Mouse (Mus musculus) limb, embryonic 13.5 days (tissue): ENCODE results near the gene 1110051M20Rik. TPM values are rescaled to one million over a fixed set of nuclear protein-coding genes. Genes with fewer than 3 reads are reported as not detected.

Experiments
- ATAC-seq: fragments of 200-750 bp; cut with Nextera tagmentation; 2 replicates; pipeline ENCODE4 v1.8.0; 2017; ENCODE audit warnings: low read depth, moderate number of reproducible peaks, moderate TSS enrichment; ENCODE audit not compliant: low FRiP score
- H3K27ac ChIP-seq: fragments of 300-500 bp; sonication (generic); 2 replicates; pipeline ENCODE4 v1.5.1; 2015; ENCODE audit warnings: inconsistent platforms, mild to moderate bottlenecking, moderate library complexity
- H3K27me3 ChIP-seq: fragments of 300-500 bp; sonication (generic); 2 replicates; pipeline ENCODE4 v1.6.1; 2015; ENCODE audit warnings: mild to moderate bottlenecking, inconsistent platforms
- H3K36me3 ChIP-seq: fragments of 300-500 bp; sonication (generic); 2 replicates; pipeline ENCODE4 v1.6.1; 2015; ENCODE audit warnings: inconsistent platforms, mild to moderate bottlenecking, moderate library complexity
- H3K4me1 ChIP-seq: fragments of 300-500 bp; sonication (generic); 2 replicates; pipeline ENCODE4 v1.6.1; 2015; ENCODE audit warnings: inconsistent platforms
- H3K4me2 ChIP-seq: fragments of 300-500 bp; sonication (generic); replicated peaks from 2 replicates; pipeline ENCODE4 v1.6.1; 2015; ENCODE audit warnings: inconsistent platforms, mild to moderate bottlenecking, moderate library complexity
- H3K4me3 ChIP-seq: fragments of 300-500 bp; sonication (generic); 2 replicates; pipeline ENCODE4 v1.5.1; 2015; ENCODE audit warnings: moderate library complexity, mild to moderate bottlenecking, inconsistent platforms
- H3K9ac ChIP-seq: fragments of 300-500 bp; sonication (generic); 2 replicates; pipeline ENCODE4 v1.6.1; 2015; ENCODE audit warnings: mild to moderate bottlenecking, inconsistent platforms
- H3K9me3 ChIP-seq: fragments of 300-500 bp; sonication (generic); 2 replicates; pipeline ENCODE4 v1.6.1; 2016; ENCODE audit warnings: inconsistent platforms
- whole genome bisulfite sequencing: fragments of 180-500 bp; shearing (Covaris S2); methylation state at CpG from one replicate; pipeline ENCODE4 v1.1.7; 2015; 5-methylcytosine and 5-hydroxymethylcytosine counted together
- polyA plus RNA-seq: library from polyadenylated mRNA; unstranded; fragments of >200 nt; fragmentation: Nextera tagmentation; extraction: Ambion mirVana; gene quantifications from 2 replicates; pipeline ENCODE4 v1.2.1, GENCODE M21; 2015

1110051M20Rik gene
- polyA plus RNA-seq, 1 experiment from 2014 or later = 79.4 TPM

DNA sequence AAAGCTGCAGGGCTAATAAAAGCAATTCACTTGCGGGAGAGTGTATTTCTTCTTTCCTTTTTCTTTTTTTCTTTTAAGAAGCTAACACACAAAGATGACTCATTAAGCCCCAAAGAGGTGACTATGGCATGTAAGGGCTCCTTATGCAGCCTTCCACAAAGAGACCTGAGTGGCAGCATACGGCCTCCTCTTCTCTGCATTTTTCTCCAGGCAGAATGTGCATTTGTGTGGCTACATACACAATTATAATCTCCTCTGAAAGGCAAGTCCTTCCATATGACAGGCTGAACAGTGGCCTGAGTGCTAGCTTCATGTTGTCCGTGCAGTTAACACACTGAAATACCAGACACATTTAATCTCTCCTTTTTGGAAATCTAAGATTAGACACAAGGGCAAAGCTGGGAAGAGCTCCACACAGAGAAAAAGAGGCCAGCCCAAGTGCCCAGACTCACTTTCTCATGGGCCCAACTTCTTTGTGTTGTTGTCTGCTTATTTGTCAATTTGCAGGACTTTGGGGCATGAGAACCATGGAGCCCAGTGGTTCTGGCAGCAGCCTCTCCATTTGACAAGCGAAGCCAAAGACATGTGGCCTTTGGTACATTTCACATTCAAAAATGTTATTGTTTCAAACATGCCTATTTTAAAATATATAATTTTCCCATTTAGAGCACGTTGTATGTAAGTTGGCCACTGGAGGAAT, 7.2 kb downstream of the 1110051M20Rik start:
- Histone ChIP-seq H3K4me1 (no peaks in the 10 kb centered on the region), H3K9me3 (no peaks in the 10 kb centered on the region), H3K36me3 (no peaks in the 10 kb centered on the region), H3K4me2 (no peak overlapping the region), H3K27ac (no peak overlapping the region), H3K9ac (no peak overlapping the region), H3K27me3 (no peaks in the 10 kb centered on the region), H3K4me3 (no peak overlapping the region)
- no peak for ATAC-seq
- WGBS = 85% methylated on average over 5 of the region's 5 CpGs

- Histone ChIP-seq H3K9ac (no peak overlapping the region), H3K4me3 (no peak overlapping the region)
Measured at GRCm38 (mm10) chr2:91436713-91437112, 7.8 kb downstream of the 1110051M20Rik start.

GRCm38 (mm10) chr2:91430600-91430919, 13.9 kb downstream of the 1110051M20Rik start:
- Histone ChIP-seq H3K4me1 (peaks cover 12% of the 10 kb centered on the region), H3K9me3 (no peaks in the 10 kb centered on the region), H3K36me3 (no peaks in the 10 kb centered on the region), H3K4me3 (no peak overlapping the region), H3K27me3 (no peaks in the 10 kb centered on the region), H3K9ac (no peak overlapping the region), H3K27ac (no peak overlapping the region), H3K4me2 (no peak overlapping the region; the same call in 1 of the 2 replicates)
- ATAC-seq = no peak
- WGBS = 56% methylated on average over 6 of the region's 6 CpGs

More at GRCm38 (mm10) chr2:91436713-91437112, 7.8 kb downstream of the 1110051M20Rik start:
- no peak for ATAC-seq
- 86% methylated on average over 8 of the region's 8 CpGs for WGBS
- no peak overlapping the region for H3K4me2 ChIP-seq
- no peaks in the 10 kb centered on the region for H3K27me3 ChIP-seq
- no peaks in the 10 kb centered on the region for H3K9me3 ChIP-seq
- H3K27ac ChIP-seq = no peak overlapping the region
- no peaks in the 10 kb centered on the region for H3K36me3 ChIP-seq
- H3K4me1 ChIP-seq = no peaks in the 10 kb centered on the region

DNA sequence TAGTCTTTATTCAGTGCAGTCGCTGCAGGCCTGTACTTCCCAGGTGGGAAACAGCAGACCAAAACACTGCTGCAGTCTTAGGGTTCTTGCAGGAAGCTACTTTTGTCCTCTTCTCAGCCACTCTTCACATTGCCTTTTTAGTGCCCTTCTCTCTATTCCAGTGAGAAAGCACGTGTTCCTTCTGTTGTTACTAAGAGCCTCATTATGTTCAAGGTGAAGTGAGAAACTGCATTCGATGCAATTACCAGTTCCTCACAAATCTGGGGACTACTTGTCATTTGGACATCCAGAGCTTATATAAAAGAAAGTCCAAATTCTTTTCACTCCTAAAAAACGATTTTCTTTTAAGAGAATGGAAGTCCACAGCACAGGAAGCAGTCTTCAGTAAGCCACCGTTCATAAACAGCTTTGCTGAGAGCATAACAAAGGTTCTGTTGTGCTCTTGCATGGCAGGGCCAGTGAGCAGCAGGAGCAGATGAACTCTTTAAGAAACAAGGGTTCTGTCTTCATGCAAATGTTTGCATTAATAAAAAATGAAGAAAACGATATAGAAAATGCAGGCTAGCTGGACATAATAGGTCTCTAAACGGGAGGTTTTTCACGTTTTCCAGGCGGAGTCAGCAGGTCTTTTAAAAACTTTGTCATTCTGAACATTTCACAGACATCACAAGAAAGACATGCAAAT, 14.4 kb downstream of the 1110051M20Rik start:
- Histone ChIP-seq H3K4me2 (no peak overlapping the region; the same call in 1 of the 2 replicates), H3K27ac (no peak overlapping the region)
- no peak for ATAC-seq

DNA sequence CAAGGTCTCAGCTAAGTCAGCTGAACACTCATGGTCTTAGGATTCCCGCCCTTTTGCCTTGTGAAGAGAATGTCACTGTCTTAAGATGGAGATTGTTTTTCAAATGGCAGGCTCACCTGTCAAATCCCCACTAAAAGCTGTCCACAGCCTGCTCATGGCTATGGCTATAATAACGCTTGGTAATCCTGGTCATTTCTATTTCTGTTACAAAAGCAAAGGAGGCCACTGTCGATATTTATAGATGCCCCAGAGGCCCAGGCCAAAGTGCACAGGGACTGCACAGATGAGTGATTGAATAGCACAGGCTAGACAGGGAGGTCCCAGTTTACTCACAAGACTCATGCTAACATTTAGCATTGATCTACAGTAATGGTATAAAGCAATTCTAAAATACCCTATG, 15.4 kb downstream of the 1110051M20Rik start:
- WGBS = 89% methylated on average over 3 of the region's 3 CpGs
- ATAC-seq = no peak
- Histone ChIP-seq H3K9ac (no peak overlapping the region), H3K36me3 (0 out of 2 replicates have a peak, but pooled peaks cover 1% of the 10 kb centered on the region), H3K4me3 (no peak overlapping the region), H3K27me3 (no peaks in the 10 kb centered on the region), H3K9me3 (no peaks in the 10 kb centered on the region), H3K4me2 (no peak overlapping the region), H3K4me1 (peaks cover 12% of the 10 kb centered on the region), H3K27ac (no peak overlapping the region)

More for the DNA sequence above, 14.4 kb downstream of the 1110051M20Rik start:
- WGBS = 36% methylated on average over 9 of the region's 9 CpGs
- Histone ChIP-seq H3K4me3 (no peak overlapping the region), H3K9me3 (no peaks in the 10 kb centered on the region), H3K36me3 (no peaks in the 10 kb centered on the region), H3K27me3 (no peaks in the 10 kb centered on the region), H3K4me1 (peaks cover 12% of the 10 kb centered on the region), H3K9ac (no peak overlapping the region)

GRCm38 (mm10) chr2:91426321-91426720, 18.2 kb downstream of the 1110051M20Rik start:
- Histone ChIP-seq H3K36me3 (peaks cover 7% of the 10 kb centered on the region), H3K4me2 (no peak overlapping the region), H3K9me3 (no peaks in the 10 kb centered on the region), H3K4me3 (no peak overlapping the region), H3K4me1 (peaks cover 12% of the 10 kb centered on the region), H3K9ac (no peak overlapping the region), H3K27ac (no peak overlapping the region), H3K27me3 (no peaks in the 10 kb centered on the region)
- 90% methylated on average over 1 of the region's 1 CpGs for WGBS
- ATAC-seq = no peak

GRCm38 (mm10) chr2:91424061-91424720, 20.3 kb downstream of the 1110051M20Rik start:
- no peaks in the 10 kb centered on the region for H3K4me1 ChIP-seq
- H3K9me3 ChIP-seq = no peaks in the 10 kb centered on the region
- no peaks in the 10 kb centered on the region for H3K27me3 ChIP-seq
- no peak overlapping the region for H3K27ac ChIP-seq
- H3K9ac ChIP-seq = no peak overlapping the region
- no peak for ATAC-seq
- H3K36me3 ChIP-seq = peaks cover 26% of the 10 kb centered on the region
- no peak overlapping the region for H3K4me2 ChIP-seq
- WGBS = 76% methylated on average over 7 of the region's 7 CpGs
- no peak overlapping the region for H3K4me3 ChIP-seq

- no peak overlapping the region for H3K9ac ChIP-seq
- no peaks in the 10 kb centered on the region for H3K9me3 ChIP-seq
- H3K4me3 ChIP-seq = no peak overlapping the region
- ATAC-seq = no peak
- H3K4me2 ChIP-seq = no peak overlapping the region
- H3K27me3 ChIP-seq = no peaks in the 10 kb centered on the region
- 81% methylated on average over 5 of the region's 5 CpGs for WGBS
- H3K27ac ChIP-seq = no peak overlapping the region
- no peaks in the 10 kb centered on the region for H3K4me1 ChIP-seq
- H3K36me3 ChIP-seq = peaks cover 26% of the 10 kb centered on the region
Measured at GRCm38 (mm10) chr2:91421641-91422040, 22.9 kb downstream of the 1110051M20Rik start.

DNA sequence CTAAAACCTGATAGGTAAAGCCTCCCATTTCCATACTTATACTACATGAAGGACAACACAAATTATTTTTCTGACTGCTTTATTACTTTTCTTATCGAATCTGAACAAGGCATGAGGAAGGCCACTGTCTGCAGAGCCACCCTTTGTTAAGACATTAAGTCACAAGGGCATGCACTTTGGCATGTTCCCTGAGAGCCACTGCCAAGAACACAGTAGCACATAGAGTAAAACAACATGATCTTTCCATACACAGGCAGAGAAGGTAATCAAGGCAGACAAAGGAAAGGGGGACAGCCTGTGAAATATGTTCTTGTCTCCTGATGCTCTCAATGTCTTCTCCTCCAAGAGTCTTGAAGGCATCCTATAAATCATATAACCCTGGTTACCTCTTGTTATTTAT, 30.7 kb downstream of the 1110051M20Rik start:
- H3K27me3 ChIP-seq = no peaks in the 10 kb centered on the region
- 0 out of 2 replicates have a peak, but pooled peaks cover 8% of the 10 kb centered on the region for H3K4me1 ChIP-seq
- ATAC-seq = no peak
- no peak overlapping the region for H3K4me2 ChIP-seq
- H3K9me3 ChIP-seq = no peaks in the 10 kb centered on the region
- H3K9ac ChIP-seq = no peak overlapping the region
- no peak overlapping the region for H3K27ac ChIP-seq
- H3K4me3 ChIP-seq = no peak overlapping the region
- 88% methylated on average over 1 of the region's 1 CpGs for WGBS
- no peaks in the 10 kb centered on the region for H3K36me3 ChIP-seq

- 65% methylated on average over 5 of the region's 5 CpGs for WGBS
- Histone ChIP-seq H3K4me3 (no peak overlapping the region), H3K27me3 (no peaks in the 10 kb centered on the region), H3K4me1 (0 out of 2 replicates have a peak, but pooled peaks cover 8% of the 10 kb centered on the region), H3K36me3 (no peaks in the 10 kb centered on the region), H3K9ac (no peak overlapping the region), H3K9me3 (no peaks in the 10 kb centered on the region), H3K4me2 (no peak overlapping the region), H3K27ac (no peak overlapping the region)
- no peak for ATAC-seq
Measured at GRCm38 (mm10) chr2:91412361-91412760, 32.1 kb downstream of the 1110051M20Rik start.

GRCm38 (mm10) chr2:91411473-91411872, 33.0 kb downstream of the 1110051M20Rik start:
- H3K9ac ChIP-seq = no peak overlapping the region
- H3K9me3 ChIP-seq = no peaks in the 10 kb centered on the region
- H3K27ac ChIP-seq = peak overlapping the region; percentile 44; the same call in 1 of the 2 replicates
- H3K4me1 ChIP-seq = 0 out of 2 replicates have a peak, but pooled peaks cover 8% of the 10 kb centered on the region
- no peaks in the 10 kb centered on the region for H3K27me3 ChIP-seq
- no peaks in the 10 kb centered on the region for H3K36me3 ChIP-seq
- WGBS = 37% methylated on average over 2 of the region's 2 CpGs
- H3K4me2 ChIP-seq = no peak overlapping the region
- ATAC-seq = peak; percentile 71
- no peak overlapping the region for H3K4me3 ChIP-seq

DNA sequence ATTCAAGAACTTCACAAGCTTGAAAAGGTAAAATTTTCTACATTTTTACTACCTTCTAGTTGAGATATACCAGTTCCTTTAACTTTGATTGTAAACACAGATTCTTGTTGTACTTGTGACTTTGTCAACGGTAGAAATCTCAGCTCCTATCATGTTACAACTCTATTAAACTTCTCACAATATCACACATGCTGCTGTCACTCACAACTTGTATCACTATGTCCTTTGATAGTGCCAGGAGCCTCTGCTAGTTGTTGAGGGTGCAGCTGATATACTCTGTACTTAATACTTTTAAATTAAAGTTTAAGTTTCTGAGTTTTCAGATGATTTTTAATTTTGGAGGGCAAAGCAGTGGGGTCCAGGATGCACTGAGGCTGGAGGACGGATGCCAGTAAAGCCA, 36.5 kb downstream of the 1110051M20Rik start:
- no peaks in the 10 kb centered on the region for H3K9me3 ChIP-seq
- no peaks in the 10 kb centered on the region for H3K36me3 ChIP-seq
- 0 out of 2 replicates have a peak, but pooled peaks cover 8% of the 10 kb centered on the region for H3K4me1 ChIP-seq
- no peaks in the 10 kb centered on the region for H3K27me3 ChIP-seq
- no peak for ATAC-seq
- H3K4me2 ChIP-seq = no peak overlapping the region
- 74% methylated on average over 2 of the region's 2 CpGs for WGBS
- no peak overlapping the region for H3K9ac ChIP-seq
- no peak overlapping the region for H3K4me3 ChIP-seq
- no peak overlapping the region for H3K27ac ChIP-seq
